Mouse (Mus musculus) thymus, adult 2 months (tissue): ENCODE results near the gene Nifk.

ENCODE experiments used
- CTCF ChIP-seq: fragments of 200-500 bp; IDR thresholded peaks from 2 replicates; pipeline ENCODE4 v1.5.1; 2012; ENCODE audit warnings: mild to moderate bottlenecking, control low read depth, low read length, moderate library complexity, borderline replicate concordance; ENCODE audit not compliant: control insufficient read depth, poor library complexity, insufficient read depth; ENCODE audit errors: extremely low read depth
- POLR2A ChIP-seq: fragments of 200-500 bp; IDR thresholded peaks from 2 replicates; pipeline ENCODE4 v1.6.1; 2012; ENCODE audit warnings: mild to moderate bottlenecking, low read length, control low read depth, moderate library complexity; ENCODE audit not compliant: control insufficient read depth, poor library complexity, insufficient read depth; ENCODE audit errors: extremely low read depth

DNA sequence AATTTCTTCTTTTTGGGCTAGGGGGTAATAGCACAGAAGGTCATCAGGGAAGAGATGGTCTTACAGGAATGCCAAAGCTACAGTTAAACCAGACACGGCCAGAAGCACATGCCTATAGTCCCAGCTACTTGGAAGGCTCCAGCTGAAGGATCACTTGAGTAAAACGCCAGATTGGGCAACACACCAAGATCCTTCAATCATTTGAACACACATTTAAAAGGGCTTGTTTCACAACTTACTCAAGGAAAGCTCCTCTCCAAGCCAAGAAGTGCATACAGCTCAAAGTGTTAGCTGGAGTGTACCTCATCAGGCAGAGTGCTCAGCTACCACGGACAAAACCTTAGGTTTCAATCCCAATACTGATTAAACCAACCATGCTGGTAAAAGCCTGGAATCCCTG, 25.0 kb upstream of the Nifk start:
- TF ChIP-seq CTCF: no peak
- no peak for TF ChIP-seq POLR2A
